Mouse (Mus musculus): ENCODE data around the gene Aptx.

DNA sequence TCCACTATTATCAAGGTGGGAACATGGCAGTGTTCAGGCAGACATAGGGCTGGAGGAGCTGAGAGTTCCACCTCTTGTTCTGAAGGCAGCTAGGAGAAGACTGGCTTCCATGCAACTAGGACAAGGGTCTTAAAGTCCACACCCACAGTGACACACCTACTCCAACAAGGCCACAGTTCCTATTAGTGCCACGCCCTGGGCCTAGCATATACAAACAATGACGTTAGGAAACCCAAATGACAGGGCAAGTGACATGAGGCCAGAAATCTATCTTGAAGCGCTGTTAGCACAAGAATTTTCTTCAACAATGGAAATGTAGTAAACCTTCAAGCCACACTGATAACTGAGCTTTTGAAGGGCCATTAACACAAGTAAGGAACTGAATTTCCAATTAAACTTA lies 1.2 kb downstream of the Aptx start:
- TF ChIP-seq CTCF (IDR thresholded peaks at IDR 0.05; ENCODE audit: control insufficient read depth, insufficient read depth, insufficient replicate concordance, low read depth, low read length): no peak
- TF ChIP-seq POLR2A (IDR thresholded peaks at IDR 0.05; ENCODE audit: control insufficient read depth, low read depth, low read length): no peak
